Mouse (Mus musculus): ENCODE data around the gene Nhlrc4. TPM values are rescaled to one million over a fixed set of nuclear protein-coding genes. Genes with fewer than 3 reads are reported as not detected.
A peak's percentile ranks its signal among the peaks of the same experiment; 100 is the strongest.

Nhlrc4 gene
- total RNA-seq, 2 experiments from 2014 or later = 0.17 to 0.61 TPM

DNA sequence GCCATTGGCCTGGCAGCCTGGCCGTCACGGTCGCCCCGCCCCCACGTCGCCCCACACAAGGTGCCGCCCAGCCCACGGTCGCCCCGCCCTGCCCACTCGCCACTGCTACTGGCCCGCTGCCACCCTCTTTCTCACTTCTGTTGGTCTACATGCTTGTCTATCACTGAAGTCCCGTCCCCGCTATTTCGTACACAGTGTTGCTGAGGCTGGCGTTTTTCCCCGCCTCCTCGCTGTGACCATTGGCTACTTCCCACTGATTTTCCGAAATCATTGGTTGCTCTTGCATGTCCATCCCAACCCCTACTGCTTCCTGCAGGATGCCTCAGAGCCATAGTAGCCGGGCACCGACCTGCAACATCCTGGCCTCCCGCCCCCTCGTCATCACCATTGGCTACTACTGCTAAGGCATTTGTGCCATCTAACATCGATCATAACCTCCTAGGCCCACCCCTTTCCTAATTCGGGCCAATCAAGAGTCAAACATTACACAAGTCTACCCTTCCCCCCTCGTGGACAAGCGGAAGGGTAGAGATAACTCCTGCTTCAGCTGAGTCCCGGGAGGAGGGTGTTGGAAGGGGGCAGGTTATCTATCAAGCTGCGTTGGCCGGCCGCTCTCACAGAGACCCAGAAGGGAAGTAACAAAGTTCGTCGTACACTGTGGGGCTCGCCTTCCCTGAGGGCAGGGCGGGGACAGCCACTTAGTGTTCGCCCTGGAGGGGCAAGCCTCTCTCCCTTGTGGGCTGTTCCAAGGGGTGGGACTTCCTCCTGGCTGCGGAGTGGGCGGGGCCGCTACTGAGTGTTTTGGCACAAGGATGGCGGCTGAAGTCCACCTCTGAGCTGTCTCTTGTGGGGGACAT, 24.7 kb downstream of the Nhlrc4 start:
- DNase-seq = peak; percentile 100

DNA sequence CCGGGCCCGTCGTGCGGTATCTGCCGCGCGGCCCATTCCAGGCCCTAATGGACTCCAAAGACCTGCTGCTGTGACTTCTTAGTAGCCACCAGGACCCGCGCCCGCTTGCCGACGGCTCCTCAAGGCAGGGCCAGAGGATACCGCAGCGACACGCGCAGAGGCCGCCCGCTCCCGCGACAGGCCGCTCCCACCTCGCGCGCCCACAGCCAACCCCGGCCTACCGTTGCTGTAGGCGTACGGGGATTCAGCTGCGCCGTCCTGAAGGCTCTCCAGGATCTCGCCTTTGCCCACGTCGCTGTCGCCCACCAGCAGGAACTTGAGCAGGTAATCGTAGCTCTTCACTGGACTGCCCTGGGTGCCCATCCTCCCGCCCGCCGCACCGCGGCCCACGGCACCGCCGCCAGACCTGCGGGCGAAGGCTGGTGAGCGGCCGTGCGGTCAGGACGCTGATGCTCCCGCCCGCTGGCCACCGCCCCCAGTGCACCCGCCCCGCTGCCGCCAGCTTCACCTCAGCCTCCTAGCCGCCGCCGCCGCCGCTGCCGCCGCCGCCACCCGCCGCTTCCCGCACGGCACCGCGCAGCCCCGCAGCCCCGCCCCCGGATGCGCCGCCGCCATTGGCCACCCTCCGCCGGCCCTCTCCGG, 25.5 kb downstream of the Nhlrc4 start, which contains the start of gene Rab40c:
TSS of gene Rab40c (minus strand) at position 584 of the 642 bp plus-strand sequence.
- peak; percentile 57 to 64 for DNase-seq

- DNase-seq = no peak
Observed at GRCm38 (mm10) chr17:25918037-25918750, 26.6 kb downstream of the Nhlrc4 start.

- no peak for DNase-seq
Observed at GRCm38 (mm10) chr17:25916931-25917647, 27.7 kb downstream of the Nhlrc4 start.

GRCm38 (mm10) chr17:25914295-25914694, 30.5 kb downstream of the Nhlrc4 start:
- no peak for DNase-seq

DNA sequence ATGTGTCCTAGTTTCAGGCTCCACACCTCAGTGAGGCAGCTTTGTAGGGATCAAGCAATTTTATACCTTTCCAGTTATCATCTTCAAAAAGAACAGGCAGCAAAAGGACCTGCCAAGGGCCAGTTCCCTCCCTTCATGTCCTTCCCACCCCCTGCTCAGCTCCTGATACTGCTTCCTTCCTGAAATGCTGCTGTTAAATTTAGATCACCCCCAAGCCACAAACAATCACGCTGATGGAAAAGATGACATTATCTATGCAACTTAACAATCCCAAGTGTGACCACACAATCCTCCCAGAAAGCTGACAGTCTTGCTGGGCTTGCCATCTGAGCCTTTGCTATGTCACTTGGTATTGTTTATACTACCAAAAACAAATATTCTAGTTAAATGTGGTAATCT, 30.9 kb downstream of the Nhlrc4 start:
- no peak for DNase-seq

- DNase-seq = peak; percentile 38 to 54
Observed at GRCm38 (mm10) chr17:25913186-25913876, 31.4 kb downstream of the Nhlrc4 start.

DNA sequence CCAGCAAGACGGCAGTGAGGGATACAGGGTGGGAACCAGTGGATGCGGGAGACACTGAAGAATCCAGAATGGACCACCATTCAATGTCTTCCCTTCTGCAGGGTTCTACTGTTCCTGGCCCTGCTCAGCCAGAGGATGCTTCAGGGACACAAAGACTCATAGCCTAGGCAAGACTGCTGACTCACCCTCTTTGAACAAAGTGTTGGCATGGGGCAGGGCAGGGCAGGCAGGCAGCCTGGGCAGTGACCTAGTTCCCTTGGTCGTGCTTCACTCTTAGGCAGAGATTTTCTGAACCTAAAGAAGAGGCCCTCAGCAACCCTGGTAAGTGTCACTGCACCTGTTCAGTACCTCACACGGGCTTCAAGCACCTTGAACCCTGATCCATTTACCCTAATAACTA, 32.9 kb downstream of the Nhlrc4 start:
- no peak for DNase-seq

GRCm38 (mm10) chr17:25907640-25908039, 37.1 kb downstream of the Nhlrc4 start:
- DNase-seq = no peak

GRCm38 (mm10) chr17:25903061-25903460, 41.7 kb downstream of the Nhlrc4 start:
- DNase-seq = no peak

DNA sequence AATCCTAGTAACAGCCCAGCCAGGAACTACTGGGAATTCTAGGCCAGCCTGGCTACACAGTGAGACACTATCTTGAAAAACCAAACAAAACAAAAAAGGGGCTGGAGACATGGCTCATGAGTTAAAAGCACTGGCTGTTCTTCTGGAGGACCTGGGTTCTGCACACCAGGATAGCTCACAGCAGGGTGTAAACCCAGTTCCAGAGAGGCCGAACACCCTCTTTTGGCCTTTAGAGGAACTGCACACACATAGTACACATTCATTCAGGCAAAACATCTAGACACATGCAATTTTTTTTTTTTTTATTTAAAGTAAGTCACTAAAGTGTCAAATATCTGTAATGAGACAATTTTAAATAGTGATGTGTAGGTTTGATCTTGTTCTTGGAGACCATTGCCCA, 44.6 kb downstream of the Nhlrc4 start:
- DNase-seq = no peak

- no peak for DNase-seq
Observed at GRCm38 (mm10) chr17:25895891-25896290, 48.9 kb downstream of the Nhlrc4 start.

DNA sequence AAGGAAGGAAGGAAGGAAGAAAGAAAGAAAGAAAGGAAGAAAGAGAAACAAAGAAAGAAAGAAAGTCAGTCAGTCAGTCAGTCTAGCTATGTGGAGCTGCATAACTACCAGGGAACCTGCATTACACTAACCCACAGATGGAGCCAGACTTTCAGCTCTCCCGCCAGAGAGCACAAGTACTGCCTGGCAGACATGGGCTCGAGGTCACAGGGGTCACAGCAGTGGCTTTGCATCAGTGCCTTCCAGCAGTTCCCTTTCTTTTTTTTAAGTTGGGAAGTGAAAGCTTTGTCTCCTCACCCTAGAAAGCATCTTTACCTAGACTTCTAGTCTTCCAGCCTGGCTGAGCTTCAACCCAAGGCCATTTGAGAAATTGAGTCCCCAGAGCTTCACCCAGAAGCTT, 49.3 kb downstream of the Nhlrc4 start:
- DNase-seq = no peak

- DNase-seq = peak; percentile 72 to 74
Observed at GRCm38 (mm10) chr17:25893975-25894617, 50.7 kb downstream of the Nhlrc4 start.

Other genes starting within 250 kb of the Nhlrc4 start
- gene Gng13, start 227.8 kb downstream of the Nhlrc4 start, total RNA-seq (2021) = 100 to 1,000 TPM; 111 to 127 TPM
- gene Chtf18, start 217.5 kb downstream of the Nhlrc4 start, total RNA-seq (2021) = 1 to 10 TPM in 1 of 2 experiments, under 1 TPM in 1; 0.73 to 1.6 TPM
- 10 to 100 TPM; 50.0 to 52.5 TPM for gene Rpusd1, start 217.3 kb downstream of the Nhlrc4 start, total RNA-seq (2021)
- gene Mslnl, start 208.9 kb downstream of the Nhlrc4 start, total RNA-seq (2021) = under 1 TPM in 1 of 2 experiments, not detected in 1; 0.12 TPM
- under 1 TPM; 0.66 to 0.77 TPM for gene Msln, start 190.6 kb downstream of the Nhlrc4 start, total RNA-seq (2021)
- 10 to 100 TPM; 35.1 to 37.5 TPM for gene Narfl, start 171.2 kb downstream of the Nhlrc4 start, total RNA-seq (2021)
- 100 to 1,000 TPM in 1 of 2 experiments, 10 to 100 TPM in 1; 98.1 to 107 TPM for gene Haghl, start 159.3 kb downstream of the Nhlrc4 start, total RNA-seq (2021)
- under 1 TPM; 0.20 to 0.25 TPM for gene Ccdc78, start 158.4 kb downstream of the Nhlrc4 start, total RNA-seq (2021)
- gene Fam173a, start 152.1 kb downstream of the Nhlrc4 start, total RNA-seq (2021) = 10 to 100 TPM; 80.7 to 93.1 TPM
- under 1 TPM in 1 of 2 experiments, not detected in 1; 0.81 TPM for gene AC134908.4, start 149.3 kb downstream of the Nhlrc4 start, total RNA-seq (2021)
- 10 to 100 TPM; 73.2 to 85.6 TPM for gene Metrn, start 147.8 kb downstream of the Nhlrc4 start, total RNA-seq (2021)
- gene Fbxl16, start 135.9 kb downstream of the Nhlrc4 start, total RNA-seq (2021) = 100 to 1,000 TPM; 643 to 644 TPM
- 10 to 100 TPM; 25.4 to 27.3 TPM for gene Wdr24, start 121.3 kb downstream of the Nhlrc4 start, total RNA-seq (2021)
- gene Jmjd8, start 116.1 kb downstream of the Nhlrc4 start, total RNA-seq (2021) = 10 to 100 TPM; 58.1 to 61.0 TPM
- gene Stub1, start 111.6 kb downstream of the Nhlrc4 start, total RNA-seq (2021) = 100 to 1,000 TPM; 163 to 164 TPM
- gene Rhbdl1, start 107.7 kb downstream of the Nhlrc4 start, total RNA-seq (2021) = 10 to 100 TPM; 47.9 to 49.0 TPM
- gene Gm20683, start 103.2 kb downstream of the Nhlrc4 start, total RNA-seq (2021) = 10 to 100 TPM; 29.0 to 30.4 TPM
- gene Rhot2, start 100.1 kb downstream of the Nhlrc4 start, total RNA-seq (2021) = 100 to 1,000 TPM; 102 to 103 TPM
- gene Wdr90, start 83.5 kb downstream of the Nhlrc4 start, total RNA-seq (2021) = 10 to 100 TPM; 19.2 to 26.2 TPM
- gene Mcrip2, start 76.2 kb downstream of the Nhlrc4 start, total RNA-seq (2021) = 10 to 100 TPM; 25.4 to 28.9 TPM
- gene Mettl26, start 69.9 kb downstream of the Nhlrc4 start, total RNA-seq (2021) = 10 to 100 TPM; 36.3 to 37.7 TPM
- 1 to 10 TPM; 1.8 to 2.4 TPM for gene Wfikkn1, start 64.1 kb downstream of the Nhlrc4 start, total RNA-seq (2021)
- gene Rab40c, start 25.2 kb downstream of the Nhlrc4 start, total RNA-seq (2021) = 10 to 100 TPM; 49.6 to 55.5 TPM
- gene Pigq, start within 50 bp of the Nhlrc4 start, total RNA-seq (2021) = 100 to 1,000 TPM; 125 to 129 TPM
- under 1 TPM; 0.95 to 0.96 TPM for gene A930017K11Rik, start 7.6 kb upstream of the Nhlrc4 start, total RNA-seq (2021)
- 10 to 100 TPM; 52.5 to 60.2 TPM for gene Capn15, start 40.8 kb upstream of the Nhlrc4 start, total RNA-seq (2021)
- gene Rab11fip3, start 124.6 kb upstream of the Nhlrc4 start, total RNA-seq (2021) = 100 to 1,000 TPM in 1 of 2 experiments, 10 to 100 TPM in 1; 99.5 to 112 TPM
- 10 to 100 TPM; 25.5 to 26.5 TPM for gene Decr2, start 145.4 kb upstream of the Nhlrc4 start, total RNA-seq (2021)
- gene Nme4, start 150.6 kb upstream of the Nhlrc4 start, total RNA-seq (2021) = 1 to 10 TPM; 4.6 to 5.0 TPM
- gene Tmem8, start 168.3 kb upstream of the Nhlrc4 start, total RNA-seq (2021) = 10 to 100 TPM; 10.8 to 11.9 TPM
- 10 to 100 TPM; 64.5 to 66.3 TPM for gene Mrpl28, start 178.5 kb upstream of the Nhlrc4 start, total RNA-seq (2021)
- gene Axin1, start 193.7 kb upstream of the Nhlrc4 start, total RNA-seq (2021) = 10 to 100 TPM; 23.0 to 24.8 TPM